Mouse (Mus musculus) hindbrain, embryonic 16.5 days (tissue): ENCODE data around the gene Bicra. TPM values are rescaled to one million over a fixed set of nuclear protein-coding genes. Genes with fewer than 3 reads are reported as not detected.
A peak's percentile ranks its signal among the peaks of the same experiment; 100 is the strongest.

ENCODE experiments used
- ATAC-seq: fragments of 200-750 bp; cut with Nextera tagmentation; 2 replicates; pipeline ENCODE4 v1.8.0; 2017; ENCODE audit warnings: moderate TSS enrichment, moderate library complexity
- H3K27ac ChIP-seq: fragments of 300-500 bp; sonication (generic); 2 replicates; pipeline ENCODE4 v1.5.1; 2014; ENCODE audit warnings: low read depth, mild to moderate bottlenecking, control low read depth, low read length, moderate library complexity
- H3K27me3 ChIP-seq: fragments of 300-500 bp; sonication (generic); replicated peaks from 2 replicates; pipeline ENCODE4 v1.6.1; 2014; ENCODE audit warnings: low read length; ENCODE audit not compliant: control insufficient read depth, insufficient read depth
- H3K36me3 ChIP-seq: fragments of 300-500 bp; sonication (generic); 2 replicates; pipeline ENCODE4 v1.6.1; 2014; ENCODE audit warnings: mild to moderate bottlenecking, low read length, moderate library complexity, mixed read lengths; ENCODE audit not compliant: control insufficient read depth, insufficient read depth
- H3K4me1 ChIP-seq: fragments of 300-500 bp; sonication (generic); 2 replicates; pipeline ENCODE4 v1.6.1; 2014; ENCODE audit warnings: low read depth, low read length; ENCODE audit not compliant: control insufficient read depth, insufficient read depth
- H3K4me2 ChIP-seq: fragments of 300-500 bp; sonication (generic); 2 replicates; pipeline ENCODE4 v1.6.1; 2014; ENCODE audit warnings: mild to moderate bottlenecking, low read length, control low read depth, moderate library complexity
- H3K4me3 ChIP-seq: fragments of 300-500 bp; sonication (generic); 2 replicates; pipeline ENCODE4 v1.5.1; 2014; ENCODE audit warnings: mild to moderate bottlenecking, low read length, control low read depth, moderate library complexity
- H3K9ac ChIP-seq: fragments of 300-500 bp; sonication (generic); 2 replicates; pipeline ENCODE4 v1.6.1; 2014; ENCODE audit warnings: low read depth, mild to moderate bottlenecking, control low read depth, low read length, moderate library complexity
- H3K9me3 ChIP-seq: fragments of 300-500 bp; sonication (generic); 2 replicates; pipeline ENCODE4 v1.6.1; 2014; ENCODE audit warnings: mild to moderate bottlenecking, low read length, moderate library complexity; ENCODE audit not compliant: control insufficient read depth
- whole genome bisulfite sequencing: fragments of 180-500 bp; shearing (Covaris S2); extraction: QIAGEN DNeasy Blood & Tissue Kit; methylation state at CpG from one replicate; pipeline ENCODE4 v1.1.7; 2014; 5-methylcytosine and 5-hydroxymethylcytosine counted together
- polyA plus RNA-seq: library from polyadenylated mRNA; unstranded; fragments of >200 nt; fragmentation: Nextera tagmentation; extraction: Ambion mirVana; gene quantifications from 2 replicates; pipeline ENCODE4 v1.2.1, GENCODE M21; 2015

The Bicra gene
- polyA plus RNA-seq, 1 experiment from 2014 or later = 5.0 TPM

DNA sequence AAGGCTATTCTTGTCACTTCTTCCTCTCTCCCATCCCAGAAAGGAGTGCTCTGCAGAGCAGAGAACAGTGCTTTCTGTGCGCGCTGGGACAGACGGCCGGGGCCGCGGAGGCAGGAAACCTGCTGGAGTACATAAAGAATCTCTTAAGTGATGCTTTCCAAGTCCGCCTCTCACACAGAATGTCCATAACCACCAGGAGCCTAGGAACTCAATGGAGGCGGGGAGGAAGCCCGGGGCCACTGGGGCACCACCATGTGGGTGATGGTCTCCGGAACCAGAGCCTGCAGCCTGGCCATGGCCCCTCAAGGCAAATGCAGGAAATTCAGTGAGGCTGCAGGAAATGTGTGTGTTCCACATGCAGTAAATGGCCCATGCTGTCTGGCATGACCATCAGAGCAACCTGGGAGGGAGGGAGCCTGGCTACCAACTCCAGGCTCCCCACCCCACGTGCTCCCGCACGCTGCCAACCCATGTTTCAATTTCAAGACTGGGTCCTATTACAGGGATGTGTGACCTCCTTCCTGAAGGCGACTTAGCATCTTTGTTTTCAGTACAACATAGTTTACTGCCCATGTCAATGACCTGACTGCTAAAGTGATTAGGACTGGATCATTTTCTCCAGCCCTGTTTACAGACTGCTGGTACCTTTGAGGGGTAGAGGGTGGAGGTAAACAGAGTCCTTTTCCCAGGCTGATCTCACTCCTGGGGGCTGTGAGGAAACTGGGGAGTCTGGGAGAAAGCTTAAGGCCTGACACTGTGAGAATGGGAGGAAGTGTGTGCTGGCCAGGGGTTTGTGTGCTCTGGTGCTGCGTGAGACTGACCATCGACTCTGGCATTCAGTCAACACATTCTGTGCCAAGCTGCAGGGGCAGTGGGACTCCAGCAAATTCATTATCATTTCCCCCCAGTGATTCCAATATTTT, 114.0 kb downstream of the Bicra start:
- Histone ChIP-seq H3K27me3 (no peaks in the 10 kb centered on the region), H3K9me3 (no peaks in the 10 kb centered on the region; the same call in 1 of the 2 replicates), H3K27ac (no peak overlapping the region), H3K36me3 (peaks cover 23% of the 10 kb centered on the region), H3K4me3 (no peak overlapping the region), H3K4me1 (no peaks in the 10 kb centered on the region), H3K4me2 (no peak overlapping the region), H3K9ac (no peak overlapping the region)
- ATAC-seq = no peak
- WGBS = 65% methylated on average over 16 of the region's 16 CpGs

DNA sequence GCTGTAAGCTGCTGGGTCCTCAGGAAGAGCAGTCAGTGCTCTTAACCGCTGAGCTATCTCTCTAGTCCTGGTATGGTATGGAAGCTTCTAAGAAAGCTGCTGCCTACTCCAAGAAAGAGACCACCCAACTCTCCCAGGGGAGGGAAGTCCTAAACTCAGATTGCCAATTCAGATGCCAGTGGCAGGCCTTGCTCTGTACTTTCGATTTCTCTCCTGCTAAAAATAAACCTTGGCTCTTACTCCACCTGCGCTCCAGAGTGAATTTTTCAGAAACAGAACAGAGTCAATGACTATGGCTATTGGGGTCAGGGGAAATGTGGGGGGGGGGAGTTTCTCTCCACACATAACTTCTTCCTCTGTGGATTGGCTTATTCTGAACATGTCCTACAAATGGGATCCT, 116.1 kb downstream of the Bicra start:
- no peak overlapping the region for H3K27ac ChIP-seq
- WGBS = 78% methylated on average over 3 of the region's 3 CpGs
- H3K4me3 ChIP-seq = no peak overlapping the region

DNA sequence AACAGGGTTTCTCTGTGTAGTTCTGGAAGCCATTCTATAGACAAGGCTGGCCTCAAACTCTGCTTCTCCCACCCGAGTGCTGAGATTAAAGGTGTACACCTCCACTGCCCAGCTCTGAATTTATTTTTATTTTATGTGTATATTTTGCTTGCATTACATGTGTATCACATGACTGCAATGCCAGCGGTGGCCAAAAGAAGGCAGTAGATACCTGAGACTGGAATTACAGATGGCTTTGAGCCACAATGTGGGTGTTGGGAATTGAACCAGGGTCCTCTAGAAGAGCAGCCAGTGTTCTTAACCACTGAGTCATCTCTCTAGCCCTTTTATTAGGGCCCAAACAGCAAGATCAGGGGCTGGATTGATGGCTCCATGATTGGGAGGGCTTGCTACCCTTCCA, 117.2 kb downstream of the Bicra start:
- Histone ChIP-seq H3K4me1 (no peaks in the 10 kb centered on the region), H3K27ac (no peak overlapping the region), H3K4me3 (no peak overlapping the region), H3K9ac (no peak overlapping the region), H3K27me3 (no peaks in the 10 kb centered on the region), H3K9me3 (no peaks in the 10 kb centered on the region; the same call in 1 of the 2 replicates), H3K36me3 (peaks cover 4% of the 10 kb centered on the region; the same call in 1 of the 2 replicates), H3K4me2 (no peak overlapping the region)
- 70% methylated on average over 2 of the region's 2 CpGs for WGBS
- no peak for ATAC-seq

More for the DNA sequence above, 116.1 kb downstream of the Bicra start:
- Histone ChIP-seq H3K27me3 (no peaks in the 10 kb centered on the region), H3K4me1 (no peaks in the 10 kb centered on the region), H3K4me2 (no peak overlapping the region), H3K9me3 (no peaks in the 10 kb centered on the region; the same call in 1 of the 2 replicates), H3K36me3 (peaks cover 8% of the 10 kb centered on the region; the same call in 1 of the 2 replicates), H3K9ac (no peak overlapping the region)
- ATAC-seq = no peak

DNA sequence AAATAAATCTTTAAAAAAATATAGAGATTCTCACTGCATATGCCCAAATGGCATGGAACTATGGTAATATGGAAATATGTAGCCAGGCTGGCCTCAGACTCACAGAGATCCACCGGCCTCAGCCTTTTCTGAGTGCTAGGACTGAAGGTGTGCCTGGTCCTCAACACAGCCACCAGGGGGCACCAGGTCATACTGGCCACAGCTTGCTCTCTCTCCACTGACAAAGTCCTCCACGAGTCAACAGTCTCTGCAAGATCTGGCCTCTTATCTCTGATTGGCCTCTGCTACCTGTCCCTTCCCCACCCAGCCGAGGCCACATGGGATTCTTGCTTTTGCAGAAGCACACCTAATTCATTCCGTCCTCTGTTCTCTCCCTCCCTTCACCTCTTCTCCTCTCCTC, 117.8 kb downstream of the Bicra start:
- Histone ChIP-seq H3K4me3 (no peak overlapping the region), H3K27ac (no peak overlapping the region), H3K27me3 (no peaks in the 10 kb centered on the region), H3K4me2 (no peak overlapping the region), H3K36me3 (no peaks in the 10 kb centered on the region; the same call in 1 of the 2 replicates), H3K9ac (no peak overlapping the region), H3K9me3 (no peaks in the 10 kb centered on the region), H3K4me1 (no peaks in the 10 kb centered on the region)
- WGBS = 42% methylated on average over 4 of the region's 4 CpGs
- no peak for ATAC-seq

DNA sequence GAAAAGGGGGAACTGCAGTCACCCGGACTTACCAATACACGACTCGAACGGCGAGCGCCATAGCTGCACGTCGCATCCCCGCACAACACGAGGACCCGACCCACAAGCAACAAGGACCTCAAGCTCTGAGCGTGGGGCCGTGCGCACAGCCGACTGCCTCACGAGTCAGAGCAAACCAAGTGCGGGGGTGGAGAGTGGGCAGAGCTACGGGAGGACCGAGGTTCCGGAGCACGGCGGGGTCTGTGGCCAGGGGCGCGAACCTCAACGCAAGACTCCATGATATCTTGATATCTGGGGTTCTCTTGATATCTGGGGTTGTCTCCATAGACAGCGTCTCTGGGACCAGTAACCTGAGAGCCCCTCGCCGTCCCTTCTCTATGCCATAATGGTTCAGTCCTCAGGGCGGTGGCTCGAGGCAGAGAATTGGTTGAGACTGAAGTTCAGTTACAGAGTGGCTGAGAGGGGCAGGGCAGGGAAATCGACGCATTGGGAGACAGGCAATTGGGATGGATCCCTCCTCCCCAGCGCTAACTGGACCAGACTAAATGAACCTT, 125.4 kb downstream of the Bicra start, which contains the start of gene Selenow:
Gene Selenow (minus strand): TSS at position 183 of the 554 bp plus-strand sequence.
- Histone ChIP-seq H3K4me1 (peaks cover 20% of the 10 kb centered on the region), H3K4me2 (peak within 1 kb of the TSS; percentile 91), H3K9ac (peak within 1 kb of the TSS; percentile 61), H3K36me3 (peaks cover 16% of the 10 kb centered on the region), H3K9me3 (no peaks in the 10 kb centered on the region), H3K27ac (peak within 1 kb of the TSS; percentile 91), H3K27me3 (no peaks in the 10 kb centered on the region), H3K4me3 (peak within 1 kb of the TSS; percentile 55)
- ATAC-seq = peak; percentile 96
- 0% methylated on average over 33 of the region's 33 CpGs for whole genome bisulfite sequencing

DNA sequence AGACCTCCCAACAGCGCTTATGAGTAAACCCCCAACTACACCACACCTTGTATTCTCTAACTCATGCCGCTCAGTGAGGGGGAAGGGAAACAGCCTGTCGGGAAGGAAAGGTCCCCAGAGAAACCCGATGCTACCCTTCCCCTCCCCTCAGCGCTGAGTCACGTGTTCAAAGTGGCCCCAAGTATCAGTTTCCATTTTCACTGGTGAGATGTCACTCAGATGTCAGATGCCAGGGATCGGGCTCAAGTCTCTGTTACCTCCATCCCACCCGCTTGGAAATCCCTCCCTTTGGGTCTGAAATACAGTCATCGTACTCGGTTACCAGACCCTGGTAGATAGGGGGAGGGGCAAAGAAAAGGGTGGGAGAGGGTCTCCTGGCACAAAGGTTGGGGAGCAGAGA, 125.9 kb downstream of the Bicra start:
- under 1% methylated on average over 10 of the region's 10 CpGs for WGBS
- no peaks in the 10 kb centered on the region for H3K27me3 ChIP-seq
- H3K4me3 ChIP-seq = peak overlapping the region; percentile 55
- peaks cover 20% of the 10 kb centered on the region for H3K4me1 ChIP-seq
- peaks cover 20% of the 10 kb centered on the region for H3K36me3 ChIP-seq
- peak overlapping the region; percentile 91 for H3K4me2 ChIP-seq
- ATAC-seq = peak; percentile 45
- H3K9me3 ChIP-seq = no peaks in the 10 kb centered on the region
- H3K27ac ChIP-seq = peak overlapping the region; percentile 91
- peak overlapping the region; percentile 61 for H3K9ac ChIP-seq

Other genes with a start within 250 kb of the Bicra start
- not detected in 2 replicates for gene Obox6, start 208.2 kb downstream of the Bicra start, polyA plus RNA-seq
- not detected in 2 replicates for gene Crx, start 168.0 kb downstream of the Bicra start, polyA plus RNA-seq
- gene Crxos, start 165.3 kb downstream of the Bicra start, polyA plus RNA-seq = not detected in 2 replicates
- gene Selenow, start 125.5 kb downstream of the Bicra start, polyA plus RNA-seq = 1,540 and 1,671 TPM in 2 replicates
- 104 and 111 TPM in 2 replicates for gene Nop53, start 101.8 kb downstream of the Bicra start, polyA plus RNA-seq
- gene Ehd2, start 80.4 kb downstream of the Bicra start, polyA plus RNA-seq = 5.6 and 9.5 TPM in 2 replicates
- gene Zfp541, start 13.9 kb upstream of the Bicra start, polyA plus RNA-seq = 0.09 and 0.16 TPM in 2 replicates
- gene Napa, start 50.5 kb upstream of the Bicra start, polyA plus RNA-seq = 236 and 255 TPM in 2 replicates
- gene Kptn, start 72.0 kb upstream of the Bicra start, polyA plus RNA-seq = 48.3 and 49.8 TPM in 2 replicates
- gene Slc8a2, start 81.9 kb upstream of the Bicra start, polyA plus RNA-seq = 1.1 and 1.2 TPM in 2 replicates
- 96.6 and 122 TPM in 2 replicates for gene Meis3, start 127.2 kb upstream of the Bicra start, polyA plus RNA-seq
- gene Dhx34, start 174.1 kb upstream of the Bicra start, polyA plus RNA-seq = 9.6 and 13.3 TPM in 2 replicates
- 0.07 and 0.13 TPM in 2 replicates for gene C5ar2, start 196.2 kb upstream of the Bicra start, polyA plus RNA-seq
- gene C5ar1, start 211.6 kb upstream of the Bicra start, polyA plus RNA-seq = 2.1 and 2.4 TPM in 2 replicates
- gene Inafm1, start 225.7 kb upstream of the Bicra start, polyA plus RNA-seq = 55.5 and 62.4 TPM in 2 replicates
- gene Ccdc9, start 238.9 kb upstream of the Bicra start, polyA plus RNA-seq = 26.1 TPM in 2 replicates